Mouse (Mus musculus) cerebellum, adult 8-10 months (tissue): ENCODE results near the gene Gm20431.
"Not testable (repeated sequence)": the region's sequence is repeated elsewhere in the genome, so short reads cannot be mapped to it uniquely, and the experiment has no call there.

ENCODE experiments used
- DNase-seq: peaks from one replicate; pipeline ENCODE4 v3.0.0; 2022

Gene Gm20431

GRCm38 (mm10) chr2:167659177-167659846 is 2.0 kb downstream of the Gm20431 start:
- no peak for DNase-seq

- no peak for DNase-seq
Measured at GRCm38 (mm10) chr2:167658712-167659111, 2.6 kb downstream of the Gm20431 start.

GRCm38 (mm10) chr2:167657973-167658372 is 3.3 kb downstream of the Gm20431 start:
- DNase-seq = no peak

GRCm38 (mm10) chr2:167656629-167657478 is 4.4 kb downstream of the Gm20431 start:
- DNase-seq = no peak

GRCm38 (mm10) chr2:167654911-167655600 is 6.2 kb downstream of the Gm20431 start:
- DNase-seq = no peak

GRCm38 (mm10) chr2:167652694-167653093 is 8.6 kb downstream of the Gm20431 start:
- no peak for DNase-seq

- no peak for DNase-seq
Measured at GRCm38 (mm10) chr2:167651622-167652021, 9.7 kb downstream of the Gm20431 start.

GRCm38 (mm10) chr2:167649290-167650032 is 11.8 kb downstream of the Gm20431 start:
- no peak for DNase-seq

GRCm38 (mm10) chr2:167646411-167646810 is 14.9 kb downstream of the Gm20431 start:
- no peak for DNase-seq

GRCm38 (mm10) chr2:167643356-167644052 is 17.8 kb downstream of the Gm20431 start:
- not testable (repeated sequence) for DNase-seq

- DNase-seq = no peak
Measured at GRCm38 (mm10) chr2:167642164-167642563, 19.1 kb downstream of the Gm20431 start.

- DNase-seq = no peak
Measured at GRCm38 (mm10) chr2:167641337-167641736, 20.0 kb downstream of the Gm20431 start.

- DNase-seq = no peak
Measured at GRCm38 (mm10) chr2:167640279-167640678, 21.0 kb downstream of the Gm20431 start.

GRCm38 (mm10) chr2:167634865-167635512 is 26.3 kb downstream of the Gm20431 start:
- DNase-seq = no peak

- peak; percentile 95 for DNase-seq
Measured at GRCm38 (mm10) chr2:167634338-167634770, 26.9 kb downstream of the Gm20431 start.

GRCm38 (mm10) chr2:167633537-167633872 is 27.8 kb downstream of the Gm20431 start:
- no peak for DNase-seq

GRCm38 (mm10) chr2:167632731-167633536 is 28.4 kb downstream of the Gm20431 start:
- DNase-seq = no peak

- peak; percentile 98 for DNase-seq
Measured at GRCm38 (mm10) chr2:167631591-167632448, 29.5 kb downstream of the Gm20431 start, which contains the start of gene Ube2v1. TSS of gene Ube2v1 (minus strand) at chr2:167632095.

- DNase-seq = peak; percentile 58
Measured at GRCm38 (mm10) chr2:167631181-167631590, 30.1 kb downstream of the Gm20431 start.

- no peak for DNase-seq
Measured at GRCm38 (mm10) chr2:167630421-167630820, 30.9 kb downstream of the Gm20431 start.
